Mouse (Mus musculus): ENCODE data around the gene Drc3.

The Drc3 gene

GRCm38 (mm10) chr11:60352559-60353411 lies at the start of gene Drc3, which contains the start of gene Tom1l2:
TSS of gene Drc3 (plus strand) at chr11:60353329.
TSS of gene Tom1l2 (minus strand) at chr11:60352905.
- in situ Hi-C loops (cut with MboI, MseI), result loop anchor here (10.0 kb wide), 1 partner anchor 62 kb away; the partner anchor contains the start of genes Atpaf2 and Gid4

- in situ Hi-C loops (cut with MboI, MseI), result no loop called here
These were observed 49.6 kb upstream of the Drc3 start for GRCm38 (mm10) chr11:60303497-60303896.

- in situ Hi-C loops (cut with MboI, MseI), result no loop called here
These were observed 47.5 kb upstream of the Drc3 start for GRCm38 (mm10) chr11:60305611-60306010.

DNA sequence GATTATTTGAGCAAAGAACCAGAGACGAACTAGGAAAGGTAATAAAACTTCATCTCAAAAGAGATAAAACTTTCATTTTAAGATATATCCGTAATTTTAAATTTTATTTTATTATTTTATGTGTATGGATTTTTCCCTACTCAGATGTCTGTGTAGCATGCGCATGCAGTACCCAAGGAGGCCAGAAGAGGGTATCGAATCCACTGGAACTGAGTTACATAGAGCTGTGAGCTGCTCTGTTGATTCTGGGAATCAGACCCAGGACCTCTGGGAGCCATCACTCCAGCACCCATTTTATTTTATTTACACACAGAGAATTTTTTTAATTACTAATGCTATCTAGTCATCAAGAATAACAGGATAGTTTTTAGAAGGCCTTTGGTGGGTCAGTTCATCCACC lies 46.3 kb upstream of the Drc3 start:
- in situ Hi-C loops (cut with MboI, MseI), result no loop called here

DNA sequence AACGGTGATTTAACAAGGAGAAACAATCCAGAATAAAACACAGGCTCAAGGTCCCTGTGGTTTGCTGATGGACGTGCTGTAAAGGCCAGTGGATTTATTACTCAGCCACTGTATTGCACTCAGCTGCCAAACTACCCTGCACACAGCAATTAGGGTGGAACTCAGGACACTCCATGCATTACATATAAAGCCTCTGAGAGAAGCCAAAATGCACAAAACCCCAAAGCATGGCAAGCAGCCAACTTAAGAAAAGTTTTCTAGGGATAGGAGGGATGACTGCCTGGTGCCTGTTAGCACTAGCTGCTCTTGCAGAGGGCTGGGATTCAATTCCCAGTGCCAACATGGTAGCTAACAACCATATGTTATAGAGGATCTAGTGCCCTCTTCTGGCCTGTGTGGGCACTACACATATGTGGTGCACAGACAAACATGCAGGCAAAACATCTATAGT lies 45.7 kb upstream of the Drc3 start:
- in situ Hi-C loops (cut with MboI, MseI), result no loop called here

DNA sequence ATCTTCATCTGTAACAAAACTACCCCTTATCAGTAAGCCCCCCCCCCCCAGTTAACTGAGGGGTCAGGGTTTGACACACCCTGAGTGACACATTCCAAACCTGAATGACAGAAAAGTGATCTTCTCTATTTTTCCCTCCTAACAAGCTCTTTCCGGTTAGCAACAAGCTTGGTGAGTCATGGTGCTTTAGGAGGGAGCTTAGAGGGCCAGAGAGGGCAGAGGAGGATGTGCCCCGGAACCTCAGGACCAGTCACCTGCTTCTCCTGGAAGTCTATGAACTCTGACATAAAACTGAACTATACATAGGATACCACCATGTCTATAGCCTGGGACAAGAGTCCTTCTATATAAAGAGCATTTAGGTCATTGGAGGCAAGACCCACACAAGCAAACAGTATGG lies 45.1 kb upstream of the Drc3 start:
- in situ Hi-C loops (cut with MboI, MseI), result no loop called here

- in situ Hi-C loops (cut with MboI, MseI), result no loop called here
These were observed 44.5 kb upstream of the Drc3 start for GRCm38 (mm10) chr11:60308506-60309116.

GRCm38 (mm10) chr11:60309875-60310274 lies 43.3 kb upstream of the Drc3 start:
- in situ Hi-C loops (cut with MboI, MseI), result no loop called here

- in situ Hi-C loops (cut with MboI, MseI), result no loop called here
These were observed 41.9 kb upstream of the Drc3 start for GRCm38 (mm10) chr11:60311025-60311854.

GRCm38 (mm10) chr11:60316250-60316649 lies 36.9 kb upstream of the Drc3 start:
- in situ Hi-C loops (cut with MboI, MseI), result no loop called here

- in situ Hi-C loops (cut with MboI, MseI), result no loop called here
These were observed 36.2 kb upstream of the Drc3 start for GRCm38 (mm10) chr11:60316883-60317282.

GRCm38 (mm10) chr11:60317376-60318102 lies 35.6 kb upstream of the Drc3 start:
- in situ Hi-C loops (cut with MboI, MseI), result no loop called here

DNA sequence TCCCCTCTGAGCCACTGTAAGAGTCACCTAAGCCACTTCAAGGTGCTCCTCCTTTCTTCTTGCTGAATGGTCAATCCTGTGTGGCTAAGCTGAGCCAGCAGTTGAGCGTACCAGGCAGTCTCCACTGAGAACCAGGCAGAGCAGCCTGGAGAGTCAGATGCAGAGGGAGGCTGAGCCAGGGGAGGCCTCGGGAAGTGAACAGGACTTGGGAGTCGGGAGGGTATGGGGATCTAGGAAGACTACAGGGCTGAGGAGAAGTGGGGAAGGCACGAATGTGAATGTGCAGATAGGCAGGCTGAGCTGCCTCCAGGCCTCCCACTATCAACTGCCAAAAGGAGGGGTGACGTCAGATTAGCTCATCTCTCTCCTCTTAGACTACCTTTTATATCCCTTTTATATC lies 34.4 kb upstream of the Drc3 start:
- in situ Hi-C loops (cut with MboI, MseI), result no loop called here

DNA sequence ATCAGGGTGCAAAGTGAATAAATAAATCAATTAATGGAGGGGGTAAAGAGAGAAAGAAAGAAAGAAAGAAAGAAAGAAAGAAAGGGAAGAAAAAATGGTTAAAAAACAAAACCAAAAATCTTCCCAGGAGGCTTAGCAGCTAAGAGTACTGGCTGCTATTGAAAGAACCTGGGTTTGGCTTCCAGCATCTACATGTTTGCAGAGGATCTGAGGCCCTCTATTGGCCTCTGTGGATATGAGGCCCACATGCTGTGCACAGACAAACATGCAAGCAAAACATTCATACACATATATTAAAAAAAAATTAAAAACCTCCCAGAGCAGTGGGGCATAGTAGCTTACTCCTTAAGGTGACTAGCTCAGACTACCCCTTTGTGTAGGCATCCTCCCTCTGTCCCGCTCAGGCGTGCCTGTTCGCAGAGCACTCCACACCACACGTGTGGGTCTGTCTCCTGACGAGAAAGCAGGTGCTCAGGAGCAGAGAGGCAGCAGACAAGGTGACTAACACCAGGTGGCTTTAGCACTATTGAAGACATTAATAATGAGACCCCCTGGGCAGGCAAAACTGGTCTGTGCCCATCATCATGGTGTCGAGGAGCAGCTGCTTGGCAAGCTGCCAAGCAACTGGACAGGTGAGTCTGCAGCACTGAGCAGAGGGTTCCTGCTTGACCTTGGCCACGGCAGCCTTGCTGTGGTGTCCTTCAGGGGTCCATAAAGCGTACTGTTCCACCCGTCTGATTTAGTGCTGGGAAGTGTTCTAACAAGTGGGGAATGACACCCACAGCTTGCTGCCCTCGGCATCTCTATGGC lies 33.7 kb upstream of the Drc3 start:
- in situ Hi-C loops (cut with MboI, MseI), result no loop called here

- in situ Hi-C loops (cut with MboI, MseI), result no loop called here
These were observed 32.6 kb upstream of the Drc3 start for GRCm38 (mm10) chr11:60320426-60321037.

- in situ Hi-C loops (cut with MboI, MseI), result no loop called here
These were observed 31.7 kb upstream of the Drc3 start for GRCm38 (mm10) chr11:60321438-60321837.

GRCm38 (mm10) chr11:60323731-60324130 lies 29.4 kb upstream of the Drc3 start:
- in situ Hi-C loops (cut with MboI, MseI), result no loop called here

- in situ Hi-C loops (cut with MboI, MseI), result no loop called here
These were observed 22.6 kb upstream of the Drc3 start for GRCm38 (mm10) chr11:60330551-60330950.

DNA sequence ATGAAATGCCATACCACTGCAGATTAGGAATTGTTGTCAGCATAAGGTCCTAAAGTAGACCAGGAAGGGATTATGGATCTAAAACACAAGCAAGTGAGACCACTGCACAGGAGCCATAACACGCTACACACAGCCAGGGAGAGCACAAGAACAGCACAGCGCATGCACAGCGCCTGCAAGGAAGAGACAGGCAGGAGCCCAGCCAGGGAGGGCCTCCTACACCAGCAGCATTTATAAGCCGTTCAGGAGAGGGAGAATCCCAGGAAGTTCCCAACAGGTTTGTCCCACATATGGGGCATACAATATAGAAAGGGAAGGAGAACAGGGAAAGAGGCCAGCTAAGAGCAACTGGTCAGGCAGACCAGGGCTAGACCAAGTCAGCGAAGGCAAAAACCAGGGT lies 19.7 kb upstream of the Drc3 start:
- in situ Hi-C loops (cut with MboI, MseI), result no loop called here

DNA sequence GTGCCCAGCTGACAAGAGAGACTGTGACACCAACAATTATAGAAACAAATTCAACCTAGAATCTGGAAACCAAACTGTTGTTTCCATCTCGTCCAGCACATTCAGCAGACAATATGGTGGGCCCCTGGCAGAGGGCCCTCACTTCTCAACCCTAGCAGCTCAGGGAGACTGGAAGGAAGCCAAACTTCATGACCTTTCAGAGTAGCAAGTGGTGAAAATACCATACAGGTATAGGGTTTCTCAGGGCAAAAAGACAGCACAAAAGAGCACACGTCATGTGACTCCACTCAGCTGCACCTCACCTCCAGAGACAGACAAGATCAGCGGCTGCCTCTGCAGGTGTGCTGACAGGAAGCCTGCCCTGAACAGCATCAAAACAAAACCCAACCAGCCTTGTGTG lies 19.0 kb upstream of the Drc3 start:
- in situ Hi-C loops (cut with MboI, MseI), result no loop called here
